Mouse (Mus musculus): ENCODE data around the gene Gm7954.
"Not testable (repeated sequence)": the region's sequence is repeated elsewhere in the genome, so short reads cannot be mapped to it uniquely, and the experiment has no call there.

Gm7954 gene

GRCm38 (mm10) chr14:41453418-41453817 lies at the start of gene Gm7954:
Gene Gm7954, minus strand, starts transcription at chr14:41453518.
- not testable (repeated sequence) for DNase-seq (ENCODE audit: low read depth, low spot score)

DNA sequence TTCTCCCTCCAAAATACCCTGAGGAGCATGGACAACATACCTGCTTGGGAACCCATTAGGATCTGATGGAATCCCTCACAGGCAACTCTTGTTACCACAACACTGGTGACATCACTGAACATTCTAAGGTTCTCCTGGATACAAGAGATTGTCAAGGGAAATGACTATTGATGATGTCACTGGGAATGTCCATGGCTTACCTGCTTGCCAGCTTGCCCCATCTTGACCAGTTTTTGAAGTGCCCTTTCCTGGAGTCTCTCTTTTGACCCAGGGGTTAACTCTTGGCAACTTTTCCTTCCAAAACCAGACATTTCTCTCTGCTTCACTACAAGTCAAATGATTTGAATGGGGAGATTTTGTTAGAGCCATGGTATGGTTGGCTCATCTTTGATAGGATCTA lies 36.1 kb upstream of the Gm7954 start, which contains the start of gene Gm3486:
Gene Gm3486, minus strand, starts transcription at position 101 of the 400 bp plus-strand sequence.
- DNase-seq (ENCODE audit: low read depth, low spot score), result not testable (repeated sequence)

GRCm38 (mm10) chr14:41425393-41426075 lies 27.8 kb downstream of the Gm7954 start:
- DNase-seq (ENCODE audit: low read depth, low spot score), result not testable (repeated sequence)

DNA sequence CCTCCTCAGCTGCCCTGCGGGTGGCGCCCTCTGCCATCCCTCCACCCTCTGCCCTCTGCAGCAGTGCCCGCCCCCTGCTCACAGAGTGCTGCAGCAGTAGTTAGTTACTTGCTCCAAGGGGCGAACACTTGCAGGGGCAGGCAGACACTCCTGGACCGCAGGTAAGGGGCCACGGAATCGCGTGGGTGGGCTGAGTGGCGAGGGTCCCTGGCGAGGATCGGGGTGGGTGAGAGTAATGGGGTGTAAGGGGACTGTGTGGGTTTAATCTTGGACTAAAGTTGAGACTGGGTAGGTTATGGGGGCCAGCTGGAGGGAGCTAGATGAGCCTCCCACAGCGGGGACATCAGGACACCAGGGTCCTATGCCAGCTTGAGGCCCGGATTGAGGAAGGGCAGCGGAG lies 28.6 kb downstream of the Gm7954 start:
- DNase-seq (ENCODE audit: low read depth, low spot score), result not testable (repeated sequence)

DNA sequence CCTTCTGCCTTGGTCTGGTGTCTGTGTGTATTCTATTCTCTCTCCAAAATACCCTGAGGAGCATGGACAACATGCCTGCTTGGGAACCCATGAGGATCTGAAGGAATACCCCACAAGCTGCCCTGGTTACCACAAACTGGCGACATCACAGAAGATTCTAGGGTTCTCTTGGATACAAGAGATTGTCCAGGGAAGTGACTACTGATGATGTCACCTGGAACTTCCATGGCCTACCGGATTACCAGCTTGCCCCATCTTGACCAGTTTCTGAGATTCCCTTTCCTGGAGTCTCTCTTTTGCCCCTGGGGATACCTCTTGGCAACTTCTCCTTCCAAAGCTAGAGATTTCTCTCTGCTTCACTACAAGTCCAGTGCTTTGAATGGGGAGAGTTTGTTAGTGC lies 45.1 kb downstream of the Gm7954 start, which contains the start of gene Gm6482:
Gene Gm6482, minus strand, starts transcription at position 101 of the 400 bp plus-strand sequence.
- DNase-seq (ENCODE audit: low read depth, low spot score), result not testable (repeated sequence)

Measured in A20 (cell line).